25 mouse cellular contexts compared by ENCODE assay signal in the genomic region with DNA sequence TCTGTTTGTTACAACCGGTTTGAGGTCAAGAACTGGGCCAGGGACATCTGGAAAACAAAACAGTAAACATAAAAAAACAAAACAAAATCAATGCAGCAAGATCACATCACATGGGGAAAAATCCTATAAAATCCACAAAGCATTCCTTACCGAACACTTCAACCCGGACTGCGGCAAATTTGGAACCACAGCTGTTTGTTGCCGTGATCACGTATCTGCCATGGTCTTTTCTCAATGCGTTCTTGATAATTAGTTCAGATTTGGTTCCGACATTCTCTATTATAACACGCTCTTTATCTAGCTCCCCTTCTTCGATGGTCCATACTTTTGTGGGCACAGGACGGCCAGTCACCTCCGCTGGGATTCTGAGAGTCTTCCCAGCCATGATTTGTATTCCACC.
"Had no signal": no experiment of that assay in that cellular context is flagged by ENCODE, and none has a peak within 500 bp of the region (broad histone marks: within the 10 kb centered on the region; RNA-seq: fewer than 3 reads in every experiment).

No protein-coding gene starts in this region.

- H3K27ac ChIP-seq: embryonic facial prominence, embryonic 10.5 days; embryonic facial prominence, embryonic 12.5 days; embryonic facial prominence, embryonic 13.5 days; embryonic facial prominence, embryonic 15.5 days; forebrain, embryonic 10.5 days; forebrain, embryonic 12.5 days; forebrain, embryonic 13.5 days; forebrain, embryonic 15.5 days; gastrocnemius, adult 2 months; heart, adult 2 months; heart, embryonic 10.5 days had no signal

- H3K4me3 ChIP-seq: embryonic facial prominence, embryonic 10.5 days; embryonic facial prominence, embryonic 12.5 days; embryonic facial prominence, embryonic 13.5 days; embryonic facial prominence, embryonic 15.5 days; erythroblast, embryonic 14.5 days; forebrain, embryonic 10.5 days; forebrain, embryonic 12.5 days; forebrain, embryonic 13.5 days; forebrain, embryonic 15.5 days; gastrocnemius, adult 2 months; heart, adult 2 months; heart, embryonic 10.5 days had no signal

- H3K27me3 ChIP-seq: embryonic facial prominence, embryonic 12.5 days; embryonic facial prominence, embryonic 13.5 days; embryonic facial prominence, embryonic 15.5 days; forebrain, embryonic 12.5 days; forebrain, embryonic 13.5 days; forebrain, embryonic 15.5 days had no signal

- H3K9ac ChIP-seq: embryonic facial prominence, embryonic 12.5 days; embryonic facial prominence, embryonic 13.5 days; embryonic facial prominence, embryonic 15.5 days; forebrain, embryonic 12.5 days; forebrain, embryonic 13.5 days; forebrain, embryonic 15.5 days; forebrain, postnatal 0 days had no signal

- H3K9me3 ChIP-seq: embryonic facial prominence, embryonic 12.5 days; embryonic facial prominence, embryonic 15.5 days; forebrain, embryonic 10.5 days; forebrain, embryonic 12.5 days; forebrain, embryonic 15.5 days; heart, embryonic 10.5 days had no signal

- H3K4me1 ChIP-seq: embryonic facial prominence, embryonic 10.5 days; embryonic facial prominence, embryonic 12.5 days; embryonic facial prominence, embryonic 13.5 days; embryonic facial prominence, embryonic 15.5 days; forebrain, embryonic 10.5 days; forebrain, embryonic 12.5 days; forebrain, embryonic 13.5 days; forebrain, embryonic 15.5 days; heart, embryonic 10.5 days had no signal

- H3K4me2 ChIP-seq: embryonic facial prominence, embryonic 12.5 days; embryonic facial prominence, embryonic 13.5 days; embryonic facial prominence, embryonic 15.5 days; forebrain, embryonic 12.5 days; forebrain, embryonic 13.5 days; forebrain, embryonic 15.5 days had no signal

- DNase-seq: cerebellum, adult 9-10 months; cerebellum, adult 9-11 months; cerebellum, postnatal 10 days; cerebellum, postnatal 14 days; cerebellum, postnatal 25 days; cerebellum, postnatal 36 days; embryo, embryonic 11 days; forebrain, postnatal 0 days; gastrocnemius, adult 2 months; gastrocnemius, postnatal 10 days; gastrocnemius, postnatal 25 days; gastrocnemius, postnatal 36 days; heart, adult 2 months had no signal

- ATAC-seq: forebrain, embryonic 13.5 days; forebrain, embryonic 14.5 days; forebrain, embryonic 15.5 days; forebrain, embryonic 16.5 days; forebrain, postnatal 0 days had no signal

- H3K36me3 ChIP-seq: embryonic facial prominence, embryonic 10.5 days; embryonic facial prominence, embryonic 12.5 days; embryonic facial prominence, embryonic 13.5 days; embryonic facial prominence, embryonic 15.5 days; forebrain, embryonic 10.5 days; forebrain, embryonic 12.5 days; forebrain, embryonic 15.5 days had no signal
